Mouse (Mus musculus): ENCODE measurements around the gene Actr1a. TPM values are rescaled to one million over a fixed set of nuclear protein-coding genes. Genes with fewer than 3 reads are reported as not detected.

The Actr1a gene
- total RNA-seq (2021): 10 to 100 TPM; 80.8 to 88.7 TPM
- long read RNA-seq, experiment 1, transcript Actr1a-201 (11 exons, 2,757 nt): major isoform, 93 of 110 reads
- long read RNA-seq, experiment 1, partial matches to known transcripts: 11 of 110 reads
- long read RNA-seq, experiment 1, other reads (novel, unspliced or antisense): 6 of 110 reads
- long read RNA-seq, experiment 2, transcript Actr1a-201 (11 exons, 2,757 nt): major isoform, 116 of 141 reads
- long read RNA-seq, experiment 2, partial matches to known transcripts: 15 of 141 reads
- long read RNA-seq, experiment 2, other reads (novel, unspliced or antisense): 8 of 141 reads

DNA sequence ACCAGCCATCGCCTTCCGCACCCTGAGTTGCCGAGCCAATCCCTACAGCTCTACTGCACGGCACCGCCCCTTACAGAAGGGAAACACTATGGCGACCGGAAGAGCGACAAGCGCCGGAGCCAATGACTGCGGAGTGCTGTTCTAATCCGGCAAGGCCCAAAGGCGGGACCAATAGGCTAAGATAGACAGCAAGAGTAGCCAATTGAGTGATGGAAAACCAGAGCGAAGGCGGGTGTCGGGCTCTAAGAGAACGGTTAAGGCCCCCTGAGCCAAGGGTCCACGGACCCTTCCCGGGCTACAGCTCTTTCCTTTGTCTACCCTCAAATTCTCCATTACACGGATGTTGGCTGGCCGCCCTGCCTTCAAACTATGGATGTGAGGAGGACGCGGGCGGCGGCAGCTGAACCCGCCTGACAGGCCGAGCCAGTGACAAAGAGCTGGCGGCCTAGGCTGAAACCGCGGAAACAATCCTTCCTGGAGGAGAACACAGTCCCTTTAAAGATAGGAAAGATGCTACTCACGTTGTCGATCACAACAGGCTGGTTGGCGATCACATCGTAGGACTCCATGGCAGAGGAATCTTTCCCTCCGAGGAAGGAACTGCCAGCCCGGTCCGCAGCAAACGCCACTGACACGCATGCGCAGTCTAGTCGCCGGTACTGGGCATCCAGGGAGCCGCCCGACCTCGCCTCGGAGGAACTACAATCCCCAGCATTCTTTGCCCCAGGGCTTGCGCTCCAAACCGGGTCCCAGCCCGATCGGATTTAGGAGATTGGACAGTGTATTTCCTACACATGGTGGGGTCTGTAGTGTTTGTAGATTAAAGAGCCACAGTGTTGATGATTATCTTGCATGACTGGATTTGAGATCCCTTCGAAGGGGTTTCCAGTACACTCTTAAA lies at the start of gene Actr1a:
TSS of gene Actr1a (minus strand) at position 640 of the 901 bp plus-strand sequence.
- peak; percentile 91 to 98 for DNase-seq (ENCODE audit: low spot score in 2 of 2)

DNA sequence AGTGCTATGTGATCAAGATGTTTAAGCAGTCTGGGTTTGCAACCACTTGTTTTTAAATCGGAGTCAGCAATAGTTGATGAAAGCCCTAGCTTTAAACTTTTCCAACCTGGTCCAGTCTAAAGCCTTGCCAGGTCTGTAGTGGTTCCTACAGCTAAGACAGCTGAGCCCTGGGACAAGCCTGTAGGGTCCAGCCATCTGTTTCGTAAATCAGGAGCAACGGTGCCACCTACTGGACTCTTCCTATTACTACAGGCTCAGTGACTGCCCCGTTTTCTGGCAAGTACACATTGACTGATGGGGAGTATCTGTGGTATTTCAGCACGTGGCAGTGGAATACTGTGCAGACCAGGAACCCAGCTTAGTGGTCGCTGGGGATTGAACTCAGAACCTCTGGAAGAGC lies 48.7 kb upstream of the Actr1a start:
- peak; percentile 48 to 79 for DNase-seq (ENCODE audit: low spot score in 2 of 2)

GRCm38 (mm10) chr19:46443509-46443908 lies 48.0 kb upstream of the Actr1a start:
- DNase-seq (ENCODE audit: low spot score in 2 of 2): no peak

DNA sequence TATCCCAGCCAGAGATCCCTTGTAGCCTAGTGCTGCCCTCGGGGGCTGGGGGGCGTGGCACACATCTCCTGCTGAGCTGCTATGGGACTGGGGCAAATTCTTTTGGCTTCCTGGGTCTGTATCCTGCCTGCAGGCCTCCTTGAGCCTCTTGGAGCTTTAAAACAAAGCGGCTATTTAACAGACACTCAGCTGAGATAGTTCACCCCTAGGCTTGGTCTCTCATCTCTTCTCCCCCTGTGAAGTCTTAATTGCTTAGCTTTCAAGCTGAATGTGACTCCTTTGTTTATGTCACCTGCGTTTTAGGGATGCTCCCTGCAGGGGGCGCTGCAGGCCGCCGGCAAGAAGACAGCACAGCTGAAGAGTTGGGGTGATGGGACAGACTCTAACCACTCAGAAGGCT lies 39.9 kb upstream of the Actr1a start:
- no peak for DNase-seq (ENCODE audit: low spot score in 2 of 2)

DNA sequence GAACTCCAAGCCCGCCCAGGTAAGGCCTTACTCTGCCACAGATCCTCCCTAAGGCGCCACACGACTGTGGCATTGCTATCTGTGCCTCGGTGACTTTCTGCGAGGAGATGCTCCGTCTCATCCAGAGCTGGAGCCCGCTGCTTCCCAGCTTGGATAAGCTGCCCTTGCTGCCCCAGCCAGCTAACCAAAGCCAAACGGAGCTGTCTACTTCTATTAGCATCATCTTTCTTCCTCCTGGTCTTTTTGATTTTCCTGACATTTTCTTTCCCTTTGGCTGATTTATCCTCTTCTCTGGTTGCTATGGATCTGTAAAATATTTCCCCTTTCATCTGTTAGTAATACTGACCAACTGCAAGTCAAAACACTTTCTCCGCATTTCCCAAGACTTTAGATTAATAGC lies 39.0 kb upstream of the Actr1a start:
- DNase-seq (ENCODE audit: low spot score in 2 of 2): no peak

DNA sequence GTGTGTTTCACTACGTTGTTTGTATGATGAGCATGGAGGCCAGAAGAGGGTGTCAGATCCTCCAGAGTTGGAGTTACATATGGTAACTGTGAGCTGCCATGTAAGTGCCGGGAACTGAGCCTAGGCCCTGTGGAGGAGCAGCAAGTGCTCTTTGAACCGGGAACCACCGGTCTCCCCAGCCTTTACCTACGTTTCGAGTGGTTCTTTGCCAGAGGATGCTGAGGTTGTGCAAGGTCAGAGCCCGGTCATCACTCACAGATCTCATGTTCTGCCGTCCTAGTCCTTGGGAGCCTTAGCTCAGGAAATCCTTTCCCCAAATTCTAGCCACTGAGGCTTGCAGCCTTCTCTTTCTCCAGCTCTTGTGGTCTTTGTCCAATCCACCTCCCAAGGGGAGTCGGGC lies 38.6 kb upstream of the Actr1a start:
- no peak for DNase-seq (ENCODE audit: low spot score in 2 of 2)

GRCm38 (mm10) chr19:46433712-46434111 lies 38.2 kb upstream of the Actr1a start:
- DNase-seq (ENCODE audit: low spot score in 2 of 2): no peak

GRCm38 (mm10) chr19:46429250-46429649 lies 33.7 kb upstream of the Actr1a start:
- no peak for DNase-seq (ENCODE audit: low spot score in 2 of 2)

DNA sequence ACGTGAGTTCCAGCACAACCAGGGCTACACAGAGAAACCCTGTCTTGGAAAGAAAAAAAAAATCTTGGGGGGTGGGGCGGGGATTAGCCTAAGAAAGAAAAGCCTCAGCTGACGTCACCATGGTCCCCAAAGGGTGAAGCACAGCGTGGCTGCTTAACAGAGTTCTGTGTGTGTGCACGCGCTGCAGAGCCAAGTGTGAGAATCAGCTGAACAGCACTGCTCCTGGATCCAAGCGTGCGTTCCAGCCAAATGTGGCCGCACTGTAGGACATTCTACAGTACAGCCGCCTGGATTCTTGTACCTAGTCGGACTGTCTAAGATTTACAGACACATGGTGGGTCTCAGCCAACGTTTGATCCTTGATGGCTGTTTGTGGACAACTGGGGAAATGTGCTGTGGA lies 30.9 kb upstream of the Actr1a start:
- DNase-seq (ENCODE audit: low spot score in 2 of 2): no peak

DNA sequence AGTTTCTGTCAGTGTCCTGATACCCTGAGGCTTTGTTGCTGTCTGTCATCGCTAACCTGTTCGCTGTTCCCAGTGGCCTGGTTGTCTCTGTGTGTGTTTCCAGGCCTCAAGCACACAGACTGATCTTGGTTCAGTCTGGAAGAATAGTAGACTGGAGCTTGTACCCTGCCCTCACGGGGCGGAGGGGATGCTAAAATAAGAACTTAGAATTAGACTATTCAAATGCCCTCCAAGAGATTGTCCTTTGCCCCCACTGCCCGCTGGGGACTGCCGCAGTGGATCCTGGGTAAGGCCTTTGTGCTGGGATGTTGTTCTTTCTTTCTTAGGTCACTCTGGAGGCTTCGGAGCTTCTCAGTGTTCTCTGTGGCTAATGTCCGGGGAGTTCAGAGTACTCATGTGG lies 29.7 kb upstream of the Actr1a start:
- DNase-seq (ENCODE audit: low spot score in 2 of 2): no peak

DNA sequence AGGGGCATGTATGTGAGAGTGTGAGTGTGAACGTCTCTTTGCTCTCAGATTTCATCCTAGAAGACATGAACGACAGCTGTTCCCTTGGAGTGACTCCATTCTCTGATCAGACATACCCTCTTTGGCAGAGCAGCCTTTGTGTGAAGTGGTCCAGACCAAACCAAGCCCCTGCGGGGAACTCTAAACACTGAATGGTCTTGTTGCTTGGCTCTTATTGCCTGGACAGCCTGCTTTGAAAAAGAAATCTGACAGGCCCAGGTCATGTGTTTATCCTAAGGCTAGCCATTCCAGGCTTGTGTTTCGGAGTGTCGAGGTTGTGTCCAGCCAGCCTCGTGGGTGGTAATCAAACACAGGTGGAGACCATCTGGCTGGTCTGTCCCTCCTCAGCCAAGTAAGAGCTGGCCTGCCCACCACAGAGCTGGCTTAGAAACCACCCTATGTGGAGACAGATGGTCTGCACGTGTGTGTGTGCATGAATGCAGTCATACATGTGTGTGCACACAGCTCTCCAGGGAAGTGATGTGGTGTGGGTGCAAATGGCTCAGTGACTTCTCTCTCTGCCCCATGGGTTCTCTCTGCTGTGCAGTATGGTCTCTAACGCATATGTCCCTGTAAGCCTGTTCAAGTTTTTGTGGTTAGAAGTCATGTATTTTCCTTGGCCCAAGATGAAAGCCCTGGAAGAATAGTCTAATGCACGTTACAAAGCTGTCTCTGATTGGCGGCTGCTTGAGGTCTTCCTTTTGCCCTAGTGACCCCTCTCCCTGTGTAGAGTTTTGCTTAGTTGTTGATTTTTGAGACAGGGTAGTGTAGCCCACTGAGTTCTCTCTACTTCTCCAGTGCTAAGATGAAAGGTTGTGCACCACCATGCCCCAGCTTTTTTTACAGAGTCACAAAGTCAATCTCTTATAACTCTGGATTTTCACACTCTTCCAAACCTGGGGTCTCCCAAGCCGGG lies 27.1 kb upstream of the Actr1a start:
- no peak for DNase-seq (ENCODE audit: low spot score in 2 of 2)

GRCm38 (mm10) chr19:46420410-46420809 lies 24.9 kb upstream of the Actr1a start:
- no peak for DNase-seq (ENCODE audit: low spot score in 2 of 2)

GRCm38 (mm10) chr19:46418051-46418450 lies 22.5 kb upstream of the Actr1a start:
- DNase-seq (ENCODE audit: low spot score in 2 of 2): no peak

GRCm38 (mm10) chr19:46416276-46416675 lies 20.7 kb upstream of the Actr1a start:
- no peak for DNase-seq (ENCODE audit: low spot score in 2 of 2)

- no peak for DNase-seq (ENCODE audit: low spot score in 2 of 2)
These were observed 18.9 kb upstream of the Actr1a start for GRCm38 (mm10) chr19:46414486-46414885.

GRCm38 (mm10) chr19:46413969-46414368 lies 18.4 kb upstream of the Actr1a start:
- DNase-seq (ENCODE audit: low spot score in 2 of 2): no peak

DNA sequence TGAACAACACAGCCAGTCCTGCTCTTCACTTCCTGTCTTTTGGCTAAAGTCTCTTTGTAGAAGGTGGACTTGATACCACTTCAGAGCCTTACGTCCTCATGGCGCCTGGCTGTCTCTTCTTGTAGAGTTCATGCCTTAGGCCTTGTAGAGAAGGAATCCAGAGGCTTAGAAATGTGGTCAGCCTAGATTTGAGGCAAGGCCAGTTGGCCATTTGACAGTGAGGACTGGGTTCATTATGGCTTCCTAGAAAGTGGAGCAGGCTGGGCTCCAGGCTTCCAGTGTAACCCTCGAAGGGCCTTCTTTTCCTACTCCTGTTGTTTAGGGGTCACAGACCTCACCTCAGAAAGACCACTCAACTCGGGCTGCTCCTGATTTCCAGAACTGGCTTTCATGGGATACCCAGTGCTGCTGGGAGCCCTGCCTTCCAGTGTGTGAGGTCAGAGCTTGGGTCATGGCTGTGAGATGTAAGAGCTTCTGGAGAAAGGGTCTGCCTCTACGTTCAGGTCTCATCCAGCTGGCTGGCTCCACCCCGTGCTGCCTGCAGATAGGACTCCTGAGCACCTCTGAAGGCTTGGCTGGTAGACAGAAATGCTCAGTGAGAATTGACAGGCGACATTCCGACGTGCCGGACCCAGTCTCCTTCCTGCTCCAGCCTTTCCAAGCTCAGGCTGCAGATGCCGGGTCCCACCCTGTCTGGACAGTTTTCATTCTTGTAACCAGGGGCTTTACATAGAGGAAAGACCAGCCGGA lies 16.7 kb upstream of the Actr1a start:
- no peak for DNase-seq (ENCODE audit: low spot score in 2 of 2)

GRCm38 (mm10) chr19:46409506-46409905 lies 14.0 kb upstream of the Actr1a start:
- DNase-seq (ENCODE audit: low spot score in 2 of 2): no peak

GRCm38 (mm10) chr19:46406592-46407386 lies 11.2 kb upstream of the Actr1a start:
- DNase-seq (ENCODE audit: low spot score in 2 of 2): no peak

- DNase-seq (ENCODE audit: low spot score in 2 of 2): no peak
These were observed 8.5 kb upstream of the Actr1a start for GRCm38 (mm10) chr19:46404030-46404429.
